Mouse (Mus musculus) naive thymus-derived CD4-positive, alpha-beta T cell, adult 5 months (primary cell): ENCODE data around the gene Spc25. TPM values are rescaled to one million over a fixed set of nuclear protein-coding genes. Genes with fewer than 3 reads are reported as not detected.

ENCODE experiments used
- polyA plus RNA-seq: library from polyadenylated mRNA; unstranded; fragments of 100-300 nt; shearing (Covaris generic); gene quantifications from one replicate; pipeline ENCODE4 v1.2.1, GENCODE M21; 2017

Gene Spc25
- 1.2 TPM for polyA plus RNA-seq

DNA sequence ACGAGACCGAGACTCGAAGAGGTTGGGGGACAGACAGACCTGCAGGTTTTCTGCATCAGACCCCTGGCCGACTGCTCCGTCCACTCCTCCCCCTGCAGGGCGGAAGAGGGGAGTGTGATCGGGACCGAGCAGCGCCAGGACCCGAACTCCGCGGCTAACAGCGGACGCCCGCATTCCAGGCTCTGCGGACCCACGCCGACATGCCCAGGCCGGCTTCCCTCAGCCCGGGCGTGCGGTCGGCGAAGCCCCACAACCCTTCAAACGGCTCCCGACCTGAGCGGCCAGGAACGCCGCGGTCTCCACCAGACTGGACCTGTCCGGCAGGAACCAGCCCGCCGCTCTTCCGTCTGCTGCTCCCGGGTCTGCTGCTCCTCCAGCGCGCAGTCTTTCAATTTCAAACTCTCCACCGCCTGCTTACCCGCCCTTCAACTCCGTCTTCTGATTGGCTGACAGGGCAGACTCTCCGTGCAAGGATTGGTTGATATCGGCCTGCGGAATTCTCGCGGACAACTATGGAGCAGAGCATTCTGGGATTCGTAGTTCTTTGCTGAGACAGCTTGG is at the start of gene Spc25:
TSS of gene Spc25 (minus strand) at position 404 of the 561 bp plus-strand sequence.

DNA sequence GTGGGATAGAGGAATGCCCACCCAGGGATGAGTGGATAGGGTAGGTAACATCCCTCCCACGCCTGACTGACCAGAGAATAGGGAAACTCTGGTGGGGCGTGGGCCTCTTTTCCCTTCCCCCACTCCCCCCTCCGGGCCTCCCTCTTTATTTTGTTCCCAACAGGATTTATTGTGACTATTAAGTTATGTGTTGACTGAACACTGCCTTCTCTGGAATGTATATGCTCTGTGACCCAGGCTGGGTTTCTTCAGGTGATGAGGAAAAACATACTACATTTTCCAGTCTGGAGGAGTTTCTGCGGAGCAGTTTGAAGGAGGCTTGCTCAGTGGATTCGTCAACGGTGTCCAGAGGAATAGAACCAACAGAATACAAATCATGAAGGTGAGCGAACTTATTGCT is 4.8 kb upstream of the Spc25 start, which contains the start of gene G6pc2:
TSS of gene G6pc2 (plus strand) at position 301 of the 400 bp plus-strand sequence.

Other genes starting within 250 kb of the Spc25 start
- gene Nostrin, start 70.4 kb downstream of the Spc25 start, polyA plus RNA-seq: 0.21 TPM
- gene G6pc2, start 4.9 kb upstream of the Spc25 start, polyA plus RNA-seq: not detected
- gene Abcb11, start 136.4 kb upstream of the Spc25 start, polyA plus RNA-seq: 0.83 TPM
- gene Dhrs9, start 174.3 kb upstream of the Spc25 start, polyA plus RNA-seq: 0.10 TPM